Mouse (Mus musculus) midbrain, embryonic 11.5 days (tissue): ENCODE measurements around the gene Espn. TPM values are rescaled to one million over a fixed set of nuclear protein-coding genes. Genes with fewer than 3 reads are reported as not detected.

Experiments
- ATAC-seq: fragments of 200-750 bp; cut with Nextera tagmentation; 2 replicates; pipeline ENCODE4 v1.8.0; 2017; ENCODE audit warnings: moderate TSS enrichment, moderate library complexity; ENCODE audit not compliant: low FRiP score
- DNase-seq: peaks from one replicate; pipeline ENCODE4 v3.0.0; 2015; ENCODE audit warnings: low spot score; ENCODE audit errors: missing footprints
- H3K27ac ChIP-seq: fragments of 300-500 bp; sonication (generic); 2 replicates; pipeline ENCODE4 v1.5.1; 2014; ENCODE audit warnings: low read depth, low read length
- H3K27me3 ChIP-seq: fragments of 300-500 bp; sonication (generic); 2 replicates; pipeline ENCODE4 v1.6.1; 2014; ENCODE audit warnings: mild to moderate bottlenecking, low read length, moderate library complexity, mixed read lengths; ENCODE audit not compliant: control insufficient read depth, insufficient read depth
- H3K36me3 ChIP-seq: fragments of 300-500 bp; sonication (generic); 2 replicates; pipeline ENCODE4 v1.6.1; 2014; ENCODE audit warnings: mild to moderate bottlenecking, low read length, moderate library complexity, mixed read lengths; ENCODE audit not compliant: control insufficient read depth, insufficient read depth
- H3K4me1 ChIP-seq: fragments of 300-500 bp; sonication (generic); 2 replicates; pipeline ENCODE4 v1.6.1; 2014; ENCODE audit warnings: low read length; ENCODE audit not compliant: control insufficient read depth, insufficient read depth
- H3K4me2 ChIP-seq: fragments of 300-500 bp; sonication (generic); 2 replicates; pipeline ENCODE4 v1.6.1; 2014; ENCODE audit warnings: mild to moderate bottlenecking, moderate library complexity
- H3K4me3 ChIP-seq: fragments of 300-500 bp; sonication (generic); 2 replicates; pipeline ENCODE4 v1.5.1; 2014; ENCODE audit warnings: low read depth, low read length
- H3K9ac ChIP-seq: fragments of 300-500 bp; sonication (generic); 2 replicates; pipeline ENCODE4 v1.6.1; 2014; ENCODE audit warnings: low read length
- H3K9me3 ChIP-seq: fragments of 300-500 bp; sonication (generic); 2 replicates; pipeline ENCODE4 v1.6.1; 2016; ENCODE audit warnings: low read length; ENCODE audit not compliant: control insufficient read depth
- whole genome bisulfite sequencing: fragments of 180-500 bp; shearing (Covaris S2); extraction: QIAGEN DNeasy Blood & Tissue Kit; methylation state at CpG from one replicate; pipeline ENCODE4 v1.1.7; 2014; 5-methylcytosine and 5-hydroxymethylcytosine counted together
- polyA plus RNA-seq: library from polyadenylated mRNA; unstranded; fragments of >200 nt; fragmentation: Nextera tagmentation; extraction: Ambion mirVana; gene quantifications from 2 replicates; pipeline ENCODE4 v1.2.1, GENCODE M21; 2014

Espn gene
- polyA plus RNA-seq, 1 experiment from 2014 or later, result 0.61 TPM

GRCm38 (mm10) chr4:152088556-152089120 lies 63.5 kb downstream of the Espn start:
- ATAC-seq, result no peak
- Histone ChIP-seq H3K9me3 (no peaks in the 10 kb centered on the region), H3K4me2 (no peak overlapping the region), H3K36me3 (no peaks in the 10 kb centered on the region), H3K9ac (no peak overlapping the region), H3K4me1 (peaks cover 16% of the 10 kb centered on the region), H3K4me3 (no peak overlapping the region), H3K27ac (no peak overlapping the region), H3K27me3 (no peaks in the 10 kb centered on the region; the same call in 1 of the 2 replicates)
- no peak for DNase-seq
- WGBS, result 45% methylated on average over 8 of the region's 8 CpGs

- Histone ChIP-seq H3K4me2 (no peak overlapping the region; the same call in 1 of the 2 replicates), H3K4me3 (no peak overlapping the region), H3K9ac (no peak overlapping the region), H3K4me1 (peaks cover 16% of the 10 kb centered on the region), H3K27ac (no peak overlapping the region), H3K36me3 (no peaks in the 10 kb centered on the region), H3K27me3 (no peaks in the 10 kb centered on the region; the same call in 1 of the 2 replicates), H3K9me3 (no peaks in the 10 kb centered on the region)
- no peak for DNase-seq
- WGBS, result 23% methylated on average over 4 of the region's 4 CpGs
- no peak for ATAC-seq
Observed at GRCm38 (mm10) chr4:152088133-152088532, 64.0 kb downstream of the Espn start.

- peak; percentile 93 for DNase-seq
- Histone ChIP-seq H3K4me1 (peaks cover 16% of the 10 kb centered on the region), H3K27ac (no peak overlapping the region), H3K9ac (peak overlapping the region; percentile 85), H3K4me2 (peak overlapping the region; percentile 95), H3K9me3 (no peaks in the 10 kb centered on the region), H3K36me3 (no peaks in the 10 kb centered on the region), H3K27me3 (no peaks in the 10 kb centered on the region; the same call in 1 of the 2 replicates), H3K4me3 (peak overlapping the region; percentile 73)
- WGBS, result 3% methylated on average over 12 of the region's 12 CpGs
- peak; percentile 36 for ATAC-seq
Observed at GRCm38 (mm10) chr4:152087211-152088081, 64.7 kb downstream of the Espn start.

GRCm38 (mm10) chr4:152086505-152087210 lies 65.5 kb downstream of the Espn start:
- Histone ChIP-seq H3K27ac (no peak overlapping the region), H3K9me3 (no peaks in the 10 kb centered on the region), H3K4me3 (peak overlapping the region; percentile 73), H3K4me1 (peaks cover 16% of the 10 kb centered on the region), H3K27me3 (no peaks in the 10 kb centered on the region; the same call in 1 of the 2 replicates), H3K36me3 (no peaks in the 10 kb centered on the region), H3K4me2 (peak overlapping the region; percentile 95), H3K9ac (peak overlapping the region; percentile 85)
- ATAC-seq (peak; percentile 77), DNase-seq (peak; percentile 96)
- WGBS, result under 1% methylated on average over 60 of the region's 92 CpGs

GRCm38 (mm10) chr4:152084616-152085015 lies 67.6 kb downstream of the Espn start:
- Histone ChIP-seq H3K4me1 (peaks cover 16% of the 10 kb centered on the region), H3K9me3 (no peaks in the 10 kb centered on the region), H3K4me2 (no peak overlapping the region), H3K4me3 (no peak overlapping the region), H3K36me3 (no peaks in the 10 kb centered on the region), H3K9ac (no peak overlapping the region), H3K27ac (no peak overlapping the region), H3K27me3 (no peaks in the 10 kb centered on the region; the same call in 1 of the 2 replicates)
- 87% methylated on average over 7 of the region's 7 CpGs for WGBS
- no peak for ATAC-seq
- DNase-seq, result no peak

- ATAC-seq (no peak), DNase-seq (no peak)
- no peak overlapping the region for H3K9ac ChIP-seq
- no peak overlapping the region for H3K27ac ChIP-seq
- 72% methylated on average over 7 of the region's 7 CpGs for WGBS
- H3K36me3 ChIP-seq, result no peaks in the 10 kb centered on the region
- H3K4me1 ChIP-seq, result peaks cover 16% of the 10 kb centered on the region
- no peak overlapping the region for H3K4me3 ChIP-seq
- H3K4me2 ChIP-seq, result no peak overlapping the region
- H3K9me3 ChIP-seq, result no peaks in the 10 kb centered on the region
- H3K27me3 ChIP-seq, result no peaks in the 10 kb centered on the region; the same call in 1 of the 2 replicates
Observed at GRCm38 (mm10) chr4:152083611-152084220, 68.5 kb downstream of the Espn start.

GRCm38 (mm10) chr4:152079931-152080330 lies 72.2 kb downstream of the Espn start:
- DNase-seq (no peak), ATAC-seq (no peak)
- H3K4me3 ChIP-seq, result no peak overlapping the region
- no peak overlapping the region for H3K4me2 ChIP-seq
- H3K9ac ChIP-seq, result no peak overlapping the region
- H3K36me3 ChIP-seq, result no peaks in the 10 kb centered on the region
- WGBS, result 68% methylated on average over 7 of the region's 7 CpGs
- no peaks in the 10 kb centered on the region for H3K4me1 ChIP-seq
- H3K9me3 ChIP-seq, result no peaks in the 10 kb centered on the region
- no peak overlapping the region for H3K27ac ChIP-seq
- no peaks in the 10 kb centered on the region for H3K27me3 ChIP-seq

- WGBS, result 92% methylated on average over 3 of the region's 3 CpGs
- H3K36me3 ChIP-seq, result no peaks in the 10 kb centered on the region
- no peaks in the 10 kb centered on the region for H3K9me3 ChIP-seq
- no peak overlapping the region for H3K27ac ChIP-seq
- H3K9ac ChIP-seq, result no peak overlapping the region
- no peaks in the 10 kb centered on the region for H3K4me1 ChIP-seq
- H3K27me3 ChIP-seq, result no peaks in the 10 kb centered on the region
- no peak for ATAC-seq
- no peak overlapping the region for H3K4me3 ChIP-seq
- no peak for DNase-seq
- H3K4me2 ChIP-seq, result no peak overlapping the region
Observed at GRCm38 (mm10) chr4:152079261-152079660, 72.9 kb downstream of the Espn start.
